Mouse (Mus musculus): Measurements from ENCODE around the gene Zfp503. TPM values are rescaled to one million over a fixed set of nuclear protein-coding genes. Genes with fewer than 3 reads are reported as not detected.

Zfp503 gene
- polyA plus RNA-seq (2012) = 0.02 and 0.03 TPM in 2 replicates

GRCm38 (mm10) chr14:21989291-21989913 lies at the start of gene Zfp503:
TSS of gene Zfp503 (minus strand) at chr14:21989601.
- Histone ChIP-seq H3K4me3 (replicated peaks) (no peak within 1 kb of the TSS), H3K4me1 (ENCODE audit: control insufficient read depth) (no peaks in the 10 kb centered on the region; the same call in 1 of the 2 replicates), H3K36me3 (ENCODE audit: control insufficient read depth) (no peaks in the 10 kb centered on the region), H3K27me3 (ENCODE audit: control insufficient read depth) (peaks cover 100% of the 10 kb centered on the region), H3K9me3 (ENCODE audit: control insufficient read depth, low read length) (peaks cover 10% of the 10 kb centered on the region; the same call in 1 of the 2 replicates)
- no peak for TF ChIP-seq GATA1 (IDR thresholded peaks at IDR 0.05; ENCODE audit: low read length)

GRCm38 (mm10) chr14:22037498-22038131 lies 48.2 kb upstream of the Zfp503 start:
- Histone ChIP-seq H3K36me3 (ENCODE audit: control insufficient read depth) (no peaks in the 10 kb centered on the region), H3K27me3 (ENCODE audit: control insufficient read depth) (no peaks in the 10 kb centered on the region), H3K4me1 (ENCODE audit: control insufficient read depth) (no peaks in the 10 kb centered on the region), H3K9me3 (ENCODE audit: control insufficient read depth, low read length) (no peaks in the 10 kb centered on the region), H3K4me3 (replicated peaks) (no peak overlapping the region)
- TF ChIP-seq TAL1 (IDR thresholded peaks at IDR 0.05; ENCODE audit: low read length) (no peak), GATA1 (IDR thresholded peaks at IDR 0.05; ENCODE audit: low read length) (no peak)

- TF ChIP-seq TAL1 (IDR thresholded peaks at IDR 0.05; ENCODE audit: low read length) (no peak), GATA1 (IDR thresholded peaks at IDR 0.05; ENCODE audit: low read length) (no peak)
- no peaks in the 10 kb centered on the region for H3K27me3 ChIP-seq (ENCODE audit: control insufficient read depth)
- H3K9me3 ChIP-seq (ENCODE audit: control insufficient read depth, low read length) = no peaks in the 10 kb centered on the region
- H3K4me3 ChIP-seq (replicated peaks) = no peak overlapping the region
- H3K36me3 ChIP-seq (ENCODE audit: control insufficient read depth) = no peaks in the 10 kb centered on the region
- H3K4me1 ChIP-seq (ENCODE audit: control insufficient read depth) = no peaks in the 10 kb centered on the region
Measured at GRCm38 (mm10) chr14:22036802-22037497, 47.5 kb upstream of the Zfp503 start.

GRCm38 (mm10) chr14:22036338-22036737 lies 46.9 kb upstream of the Zfp503 start:
- TF ChIP-seq GATA1 (IDR thresholded peaks at IDR 0.05; ENCODE audit: low read length) (no peak), TAL1 (IDR thresholded peaks at IDR 0.05; ENCODE audit: low read length) (no peak)

GRCm38 (mm10) chr14:22035900-22036299 lies 46.5 kb upstream of the Zfp503 start:
- Histone ChIP-seq H3K9me3 (ENCODE audit: control insufficient read depth, low read length) (no peaks in the 10 kb centered on the region), H3K27me3 (ENCODE audit: control insufficient read depth) (no peaks in the 10 kb centered on the region), H3K4me1 (ENCODE audit: control insufficient read depth) (no peaks in the 10 kb centered on the region), H3K36me3 (ENCODE audit: control insufficient read depth) (no peaks in the 10 kb centered on the region), H3K4me3 (replicated peaks) (no peak overlapping the region)
- TF ChIP-seq GATA1 (IDR thresholded peaks at IDR 0.05; ENCODE audit: low read length) (no peak), TAL1 (IDR thresholded peaks at IDR 0.05; ENCODE audit: low read length) (no peak)

More at GRCm38 (mm10) chr14:22036338-22036737, 46.9 kb upstream of the Zfp503 start:
- Histone ChIP-seq H3K4me1 (ENCODE audit: control insufficient read depth) (no peaks in the 10 kb centered on the region), H3K27me3 (ENCODE audit: control insufficient read depth) (no peaks in the 10 kb centered on the region), H3K9me3 (ENCODE audit: control insufficient read depth, low read length) (no peaks in the 10 kb centered on the region), H3K4me3 (replicated peaks) (no peak overlapping the region), H3K36me3 (ENCODE audit: control insufficient read depth) (no peaks in the 10 kb centered on the region)

GRCm38 (mm10) chr14:22023533-22023932 lies 34.1 kb upstream of the Zfp503 start:
- no peak overlapping the region for H3K4me3 ChIP-seq (replicated peaks)
- no peaks in the 10 kb centered on the region for H3K36me3 ChIP-seq (ENCODE audit: control insufficient read depth)
- no peaks in the 10 kb centered on the region for H3K9me3 ChIP-seq (ENCODE audit: control insufficient read depth, low read length)
- H3K4me1 ChIP-seq (ENCODE audit: control insufficient read depth) = peaks cover 7% of the 10 kb centered on the region
- H3K27me3 ChIP-seq (ENCODE audit: control insufficient read depth) = peaks cover 9% of the 10 kb centered on the region
- TF ChIP-seq GATA1 (IDR thresholded peaks at IDR 0.05; ENCODE audit: low read length) (no peak), TAL1 (IDR thresholded peaks at IDR 0.05; ENCODE audit: low read length) (no peak)

GRCm38 (mm10) chr14:22020885-22021284 lies 31.5 kb upstream of the Zfp503 start:
- TF ChIP-seq GATA1 (IDR thresholded peaks at IDR 0.05; ENCODE audit: low read length) = no peak
- TF ChIP-seq TAL1 (IDR thresholded peaks at IDR 0.05; ENCODE audit: low read length) = no peak
- no peaks in the 10 kb centered on the region for H3K9me3 ChIP-seq (ENCODE audit: control insufficient read depth, low read length)
- H3K36me3 ChIP-seq (ENCODE audit: control insufficient read depth) = no peaks in the 10 kb centered on the region
- H3K4me1 ChIP-seq (ENCODE audit: control insufficient read depth) = peaks cover 7% of the 10 kb centered on the region
- H3K27me3 ChIP-seq (ENCODE audit: control insufficient read depth) = peaks cover 9% of the 10 kb centered on the region
- no peak overlapping the region for H3K4me3 ChIP-seq (replicated peaks)

GRCm38 (mm10) chr14:22019949-22020845 lies 30.8 kb upstream of the Zfp503 start:
- H3K4me1 ChIP-seq (ENCODE audit: control insufficient read depth) = peaks cover 7% of the 10 kb centered on the region
- H3K36me3 ChIP-seq (ENCODE audit: control insufficient read depth) = no peaks in the 10 kb centered on the region
- no peaks in the 10 kb centered on the region for H3K9me3 ChIP-seq (ENCODE audit: control insufficient read depth, low read length)
- H3K4me3 ChIP-seq (replicated peaks) = peak overlapping the region; percentile 48
- no peak for TF ChIP-seq GATA1 (IDR thresholded peaks at IDR 0.05; ENCODE audit: low read length)
- no peak for TF ChIP-seq TAL1 (IDR thresholded peaks at IDR 0.05; ENCODE audit: low read length)
- peaks cover 9% of the 10 kb centered on the region for H3K27me3 ChIP-seq (ENCODE audit: control insufficient read depth)

Data from erythroblast, embryonic 14.5 days (primary cell).